Mouse (Mus musculus) central nervous system, embryonic 18 days (tissue): ENCODE measurements around the gene Tysnd1. TPM values are rescaled to one million over a fixed set of nuclear protein-coding genes. Genes with fewer than 3 reads are reported as not detected.

Source experiments
- polyA plus RNA-seq: library from polyadenylated mRNA; depleted of rRNA; stranded (reverse); fragments of >200 nt; gene quantifications from 2 replicates; pipeline ENCODE4 v1.2.3, GENCODE M21; 2012; rRNA removed

Tysnd1 gene
- polyA plus RNA-seq = 34.8 and 38.6 TPM in 2 replicates

GRCm38 (mm10) chr10:61694870-61695670 is at the start of gene Tysnd1:
Gene Tysnd1 (plus strand): TSS chr10:61695514.

DNA sequence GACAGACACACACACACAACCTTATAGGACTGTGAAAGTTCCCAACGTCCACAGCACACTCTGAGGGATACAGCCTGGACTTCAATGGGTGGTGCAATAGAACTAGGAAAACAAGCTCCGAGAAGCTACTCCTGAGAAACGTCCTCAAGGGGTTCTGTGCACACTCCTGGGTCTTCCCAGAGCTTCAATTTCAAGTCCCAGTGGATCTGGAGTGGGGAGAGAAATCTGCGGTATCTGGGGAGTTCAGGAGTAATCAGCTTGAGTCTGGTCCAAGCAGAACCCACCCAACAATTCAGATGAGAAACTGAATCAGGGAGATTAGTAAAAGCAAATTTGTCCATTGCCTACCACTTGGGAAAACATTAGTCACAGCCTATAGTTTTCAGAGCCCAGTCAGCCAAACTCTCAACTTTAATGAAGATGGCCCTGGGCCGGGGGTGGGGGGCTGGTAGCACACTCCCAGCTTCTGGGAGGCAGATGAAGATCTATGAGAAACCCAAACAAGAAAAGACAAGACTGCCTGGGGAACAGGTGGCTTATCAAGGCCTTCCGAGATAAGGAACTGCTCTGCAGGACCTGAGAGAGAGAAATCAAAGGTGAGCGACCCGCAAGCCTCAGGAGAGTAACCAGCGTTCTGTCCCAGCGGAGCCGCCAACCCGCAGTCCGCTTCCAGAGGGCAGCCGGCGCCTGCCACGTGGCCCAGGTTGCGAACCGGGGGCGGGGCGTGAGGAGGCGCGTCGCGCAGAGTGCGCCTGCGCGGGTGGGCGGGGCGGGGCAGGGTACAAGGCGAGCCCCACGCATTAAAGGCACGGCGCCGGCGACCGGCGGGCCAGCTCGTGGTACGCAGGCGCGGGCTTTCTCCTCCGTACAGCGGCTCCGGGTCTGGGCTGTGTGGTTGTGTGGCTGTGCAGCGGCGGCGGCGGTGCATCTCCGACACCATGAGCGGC is 47.3 kb upstream of the Tysnd1 start, which contains the start of gene Ppa1:
Gene Ppa1 (plus strand): TSS at position 763 of the 947 bp plus-strand sequence.

DNA sequence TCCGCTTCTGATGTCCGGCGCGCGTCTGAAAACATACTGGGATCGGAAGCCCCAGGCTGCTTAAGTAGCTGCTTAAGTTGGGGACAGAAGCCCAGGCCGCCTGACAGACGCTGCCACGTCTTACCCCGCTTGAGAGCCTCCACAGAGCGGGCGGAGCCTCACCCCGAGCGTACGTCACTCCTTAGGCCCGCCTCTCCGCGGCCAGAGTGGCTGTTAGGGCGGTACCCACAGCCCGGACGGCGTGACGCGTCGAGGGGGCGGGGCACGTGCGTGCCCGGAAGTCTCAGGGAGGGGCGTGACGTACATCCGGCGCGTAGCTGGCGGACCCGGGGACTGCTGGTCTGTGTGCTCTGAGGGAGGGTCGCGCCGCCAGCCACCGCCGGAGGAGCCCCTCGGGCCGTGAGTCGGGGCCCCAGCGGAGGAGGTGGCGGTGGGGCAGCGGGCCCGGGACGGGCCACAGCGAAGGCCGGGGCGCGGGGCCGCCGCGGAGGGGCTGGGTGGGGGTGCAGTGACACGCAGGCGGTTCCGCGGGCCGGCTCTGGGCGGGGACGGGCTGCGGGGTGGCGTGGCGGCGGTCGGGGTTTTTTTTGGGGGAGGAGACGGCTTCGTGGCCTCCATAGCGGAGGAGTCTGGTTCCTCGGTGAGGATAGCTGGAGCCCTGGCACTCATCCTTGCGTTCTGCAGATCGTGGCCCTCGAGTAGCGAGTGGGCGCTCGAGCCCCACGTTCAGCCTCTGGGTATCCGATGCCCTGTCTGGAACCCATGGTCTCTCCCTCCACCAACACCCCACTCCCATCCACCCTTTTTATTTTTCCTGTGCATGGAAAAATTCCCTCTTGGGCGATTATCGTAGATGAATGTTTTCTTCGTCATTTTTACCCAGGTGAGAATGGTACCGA is 15.1 kb upstream of the Tysnd1 start, which contains the start of gene Sar1a:
Gene Sar1a (plus strand): TSS at position 285 of the 899 bp plus-strand sequence.

DNA sequence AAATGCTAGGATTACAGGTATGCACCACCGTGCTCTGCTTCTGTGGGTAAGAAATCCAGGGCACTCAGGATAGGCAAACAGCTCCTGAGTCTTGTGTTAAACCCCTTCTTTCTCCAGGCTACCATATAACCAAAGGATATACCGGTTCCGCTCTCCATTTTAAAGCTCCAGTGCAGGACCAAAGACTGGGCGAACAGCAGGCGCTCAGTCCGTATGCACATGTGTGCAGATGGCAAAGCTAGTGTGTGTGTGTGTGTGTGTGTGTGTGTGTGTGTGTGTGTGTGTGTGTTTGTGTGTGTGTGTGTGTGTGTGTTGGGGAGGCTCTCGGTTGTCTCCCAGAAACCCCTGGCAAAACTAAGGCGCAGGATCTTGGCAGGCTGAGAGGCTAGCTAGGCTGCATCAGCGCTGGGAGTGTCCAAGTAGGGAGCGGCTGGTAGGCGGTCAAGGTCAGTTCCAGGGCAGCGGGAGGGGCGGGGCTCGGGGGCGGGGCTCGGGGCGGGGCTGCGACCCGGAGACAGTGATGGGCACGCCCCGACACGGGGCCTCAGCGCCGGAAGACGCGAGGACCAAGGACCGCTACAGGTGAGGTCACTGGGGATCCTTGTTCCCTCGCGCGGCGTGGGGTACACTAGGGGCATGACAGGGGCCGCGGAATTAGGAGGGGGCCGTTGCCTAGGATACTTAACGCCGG is 19.6 kb downstream of the Tysnd1 start, which contains the start of gene Aifm2:
Gene Aifm2 (plus strand): TSS at position 493 of the 691 bp plus-strand sequence.

Other genes starting within 250 kb of the Tysnd1 start
- gene Eif4ebp2, start 242.9 kb upstream of the Tysnd1 start, polyA plus RNA-seq = 38.5 and 43.5 TPM in 2 replicates
- 21.4 and 24.4 TPM in 2 replicates for gene Lrrc20, start 219.7 kb upstream of the Tysnd1 start, polyA plus RNA-seq
- gene Npffr1, start 100.0 kb upstream of the Tysnd1 start, polyA plus RNA-seq = 1.4 and 1.5 TPM in 2 replicates
- gene Ppa1, start 47.0 kb upstream of the Tysnd1 start, polyA plus RNA-seq = 162 and 163 TPM in 2 replicates
- gene Sar1a, start 15.2 kb upstream of the Tysnd1 start, polyA plus RNA-seq = 126 and 138 TPM in 2 replicates
- 10.9 and 13.3 TPM in 2 replicates for gene Aifm2, start 19.7 kb downstream of the Tysnd1 start, polyA plus RNA-seq
- gene H2afy2, start 88.6 kb downstream of the Tysnd1 start, polyA plus RNA-seq = 134 and 147 TPM in 2 replicates